Mouse (Mus musculus) heart, adult 9 months (tissue): ENCODE data around the gene 9130019O22Rik.

Source experiments
- DNase-seq, 2 experiments: peaks; one replicate each; pipeline ENCODE4 v3.0.0; 2022; ENCODE audit warnings: low spot score in 2 of 2

The 9130019O22Rik gene

GRCm38 (mm10) chr7:127341356-127341755, 45.6 kb downstream of the 9130019O22Rik start:
- DNase-seq, result no peak

GRCm38 (mm10) chr7:127337636-127338035, 49.3 kb downstream of the 9130019O22Rik start:
- no peak for DNase-seq

GRCm38 (mm10) chr7:127335604-127336003, 51.4 kb downstream of the 9130019O22Rik start:
- no peak for DNase-seq

GRCm38 (mm10) chr7:127333240-127333639, 53.7 kb downstream of the 9130019O22Rik start:
- no peak for DNase-seq
